Mouse (Mus musculus) MEL-GATA-1-ER (cell line): Measurements from ENCODE around the gene Klrb1b.
"Not testable (repeated sequence)": the region's sequence is repeated elsewhere in the genome, so short reads cannot be mapped to it uniquely, and the experiment has no call there.

ENCODE experiments used
- DNase-seq: peaks from one replicate; pipeline ENCODE4 v3.0.0-alpha.2; 2012; ENCODE audit warnings: low read depth; ENCODE audit errors: extremely low read depth

Klrb1b gene

GRCm38 (mm10) chr6:128800696-128801095 is 25.4 kb downstream of the Klrb1b start:
- DNase-seq = not testable (repeated sequence)

- DNase-seq = no peak
These were observed 26.2 kb downstream of the Klrb1b start for GRCm38 (mm10) chr6:128799896-128800270.

- DNase-seq = not testable (repeated sequence)
These were observed 26.8 kb downstream of the Klrb1b start for GRCm38 (mm10) chr6:128799144-128799895.

- peak; percentile 41 for DNase-seq
These were observed 27.4 kb downstream of the Klrb1b start for GRCm38 (mm10) chr6:128798772-128799143.

- peak; percentile 38 for DNase-seq
These were observed 28.0 kb downstream of the Klrb1b start for GRCm38 (mm10) chr6:128797936-128798771.

- peak; percentile 59 for DNase-seq
These were observed 28.8 kb downstream of the Klrb1b start for GRCm38 (mm10) chr6:128797185-128797905.

- DNase-seq = no peak
These were observed 29.7 kb downstream of the Klrb1b start for GRCm38 (mm10) chr6:128796321-128796955.

GRCm38 (mm10) chr6:128793734-128794133 is 32.4 kb downstream of the Klrb1b start:
- DNase-seq = no peak

GRCm38 (mm10) chr6:128790491-128790994 is 35.6 kb downstream of the Klrb1b start:
- not testable (repeated sequence) for DNase-seq

GRCm38 (mm10) chr6:128789115-128789514 is 37.0 kb downstream of the Klrb1b start, which contains the start of gene Klrb1c:
Klrb1c (minus strand) TSS chr6:128789215.
- DNase-seq = no peak

GRCm38 (mm10) chr6:128788517-128788916 is 37.6 kb downstream of the Klrb1b start:
- DNase-seq = no peak

- not testable (repeated sequence) for DNase-seq
These were observed 39.7 kb downstream of the Klrb1b start for GRCm38 (mm10) chr6:128786396-128786795.

GRCm38 (mm10) chr6:128769481-128770253 is 56.5 kb downstream of the Klrb1b start:
- DNase-seq = no peak

- DNase-seq = no peak
These were observed 58.1 kb downstream of the Klrb1b start for GRCm38 (mm10) chr6:128768047-128768446.

- peak; percentile 48 for DNase-seq
These were observed 59.5 kb downstream of the Klrb1b start for GRCm38 (mm10) chr6:128766486-128767254.

- DNase-seq = peak; percentile 63
These were observed 60.9 kb downstream of the Klrb1b start for GRCm38 (mm10) chr6:128765211-128765610.

GRCm38 (mm10) chr6:128764598-128764997 is 61.5 kb downstream of the Klrb1b start:
- DNase-seq = no peak

GRCm38 (mm10) chr6:128763736-128764523 is 62.2 kb downstream of the Klrb1b start:
- peak; percentile 85 for DNase-seq
